Mouse (Mus musculus) CD4-positive helper T cell, adult 2 months (primary cell): ENCODE data around the gene Mrpl27.
"Not testable (repeated sequence)": the region's sequence is repeated elsewhere in the genome, so short reads cannot be mapped to it uniquely, and the experiment has no call there.

Experiments
- DNase-seq: peaks from one replicate; pipeline ENCODE4 v3.0.0-alpha.2; 2012; ENCODE audit warnings: low read depth, missing footprints, low spot score

The Mrpl27 gene

DNA sequence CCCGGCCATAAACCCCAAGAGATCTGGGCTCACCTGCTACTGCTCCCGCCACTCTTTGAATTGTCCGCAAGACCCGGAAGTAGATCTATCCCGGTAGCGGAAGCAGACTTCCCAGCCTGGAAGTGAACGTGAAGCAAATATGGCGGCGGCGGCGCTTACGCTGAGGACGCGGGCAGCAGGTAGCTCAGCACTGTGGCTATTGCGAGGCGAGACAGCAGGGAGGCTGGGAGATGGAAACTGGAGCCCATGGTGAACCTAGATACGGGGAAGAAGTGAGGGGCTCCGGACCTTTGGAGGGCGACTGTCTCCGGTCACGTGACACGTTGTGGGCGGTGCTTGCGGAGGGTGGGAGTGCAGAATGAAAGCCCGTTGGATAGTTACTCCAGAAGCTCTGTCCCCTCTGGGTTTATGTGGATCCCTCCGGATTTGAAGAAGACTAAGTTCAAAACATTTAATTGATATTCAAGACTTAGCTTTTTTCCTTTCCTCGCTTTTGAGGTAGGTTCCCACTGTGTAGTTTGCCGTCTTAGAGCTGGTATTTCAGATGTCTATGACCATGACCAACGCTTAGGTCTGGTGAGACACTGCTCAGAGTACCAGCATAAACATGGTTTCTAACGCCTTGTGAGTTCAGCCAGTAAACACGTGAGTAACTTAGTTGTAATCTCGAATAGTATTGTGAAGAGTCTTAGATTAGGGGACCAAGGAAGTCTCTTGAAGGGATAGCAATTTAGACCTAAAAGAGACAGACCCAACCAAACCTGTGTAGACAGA, at the start of gene Mrpl27, which contains the start of gene Eme1:
Gene Mrpl27 (plus strand): TSS at position 105 of the 774 bp plus-strand sequence.
Gene Eme1 (minus strand): TSS at position 302 of the 774 bp plus-strand sequence.
- peak; percentile 87 for DNase-seq

DNA sequence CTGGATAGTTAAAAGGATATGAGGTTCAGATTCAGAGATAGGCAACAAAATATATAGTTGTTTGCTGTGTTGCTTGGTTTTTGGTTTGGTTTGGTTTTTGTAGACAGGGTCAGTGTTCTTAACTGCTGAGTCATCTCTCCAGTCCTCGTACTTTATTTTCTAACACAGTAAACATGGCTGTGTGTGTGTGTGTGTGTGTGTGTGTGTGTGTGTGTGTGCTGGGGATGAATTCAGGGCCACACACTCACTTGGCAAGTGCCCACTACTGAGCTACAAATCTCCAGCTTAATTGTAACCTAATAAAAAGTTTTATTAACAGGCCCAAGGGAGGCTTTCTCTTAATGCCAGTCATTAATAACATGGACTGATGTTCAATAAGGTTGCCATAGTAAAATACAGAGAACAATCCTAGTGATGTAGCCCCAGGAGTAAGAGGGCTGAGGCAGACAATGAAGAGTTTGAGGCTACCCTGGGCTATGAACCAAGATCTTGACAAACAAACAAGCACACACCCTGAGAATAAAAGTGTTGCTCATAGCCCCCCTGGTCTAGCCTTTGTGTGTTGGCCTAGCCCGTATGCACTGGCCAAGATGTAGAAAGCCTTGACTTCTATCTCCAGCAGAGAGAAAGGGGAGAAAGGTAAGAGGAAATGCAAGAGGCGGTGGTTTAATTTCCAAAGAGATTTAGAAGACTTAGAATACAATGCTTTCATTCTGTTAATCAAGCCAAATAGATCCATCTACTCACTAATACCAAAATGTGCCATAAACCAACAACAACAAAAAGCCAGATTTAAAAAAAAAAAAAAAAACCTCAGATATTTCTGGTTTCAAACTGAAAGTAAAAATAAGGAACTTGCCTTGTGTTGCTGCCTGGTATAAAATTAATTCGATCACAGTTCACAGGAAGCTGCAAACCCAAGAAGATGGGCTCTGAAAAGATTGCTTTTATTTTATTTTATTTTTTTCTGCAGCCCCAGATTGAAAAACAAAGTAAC, 42.5 kb upstream of the Mrpl27 start:
- no peak for DNase-seq

DNA sequence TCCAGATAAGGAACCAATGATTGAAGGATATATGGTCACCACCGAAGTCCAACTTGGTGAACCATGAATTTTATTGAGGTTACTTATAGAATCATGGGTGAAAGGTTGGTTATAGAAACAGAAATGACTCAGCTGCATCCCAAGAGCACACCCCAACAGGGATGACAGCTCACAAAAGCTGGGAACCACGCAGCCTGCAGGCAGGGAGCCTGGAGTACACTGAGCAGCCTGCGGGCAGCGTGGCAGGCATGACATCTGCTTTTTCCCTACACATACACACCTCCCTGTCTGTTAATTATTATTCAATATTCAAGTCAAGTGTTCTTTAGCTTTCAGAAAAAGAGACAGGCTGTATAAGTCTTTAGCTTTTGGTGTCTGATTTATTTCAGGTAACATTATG, 39.0 kb upstream of the Mrpl27 start:
- DNase-seq = no peak

DNA sequence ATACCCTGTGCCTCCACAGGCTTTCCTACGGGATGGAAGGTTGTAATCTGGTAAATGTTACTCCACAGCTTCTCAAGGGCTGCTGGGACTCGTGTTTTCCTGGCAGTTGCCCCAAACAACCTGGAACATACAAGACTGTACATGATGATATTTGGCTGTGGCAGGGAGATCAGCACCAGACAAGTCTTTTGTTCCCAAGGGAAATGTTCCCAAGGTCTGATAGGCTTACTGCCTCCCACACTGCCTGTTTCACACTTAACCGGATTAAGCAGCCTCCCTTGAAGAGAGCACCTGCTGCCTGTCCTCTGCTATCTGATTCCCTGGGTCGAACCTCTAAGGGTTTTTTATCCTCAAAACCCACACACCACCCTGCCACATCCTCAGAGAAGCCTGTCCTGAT, 38.1 kb upstream of the Mrpl27 start:
- no peak for DNase-seq

DNA sequence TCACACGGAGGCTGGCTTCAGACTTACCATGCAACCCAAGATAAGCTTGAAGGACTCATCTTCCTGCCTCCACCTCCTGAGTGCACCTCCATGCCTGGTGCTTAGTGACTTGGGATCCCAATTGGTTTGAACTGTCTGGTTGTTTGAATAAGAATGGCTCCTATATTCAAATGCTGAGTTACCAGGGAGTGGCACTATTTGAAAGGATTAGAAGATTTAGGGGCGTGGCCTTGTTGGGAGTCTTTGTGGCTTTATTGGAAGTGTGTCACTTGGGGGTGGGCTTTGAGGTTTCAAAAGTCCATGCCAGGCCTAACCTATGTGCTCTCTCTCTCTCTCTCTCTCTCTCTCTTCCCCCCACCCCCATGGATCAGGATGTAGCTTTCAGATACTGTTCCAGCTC, 35.9 kb upstream of the Mrpl27 start:
- DNase-seq = no peak

DNA sequence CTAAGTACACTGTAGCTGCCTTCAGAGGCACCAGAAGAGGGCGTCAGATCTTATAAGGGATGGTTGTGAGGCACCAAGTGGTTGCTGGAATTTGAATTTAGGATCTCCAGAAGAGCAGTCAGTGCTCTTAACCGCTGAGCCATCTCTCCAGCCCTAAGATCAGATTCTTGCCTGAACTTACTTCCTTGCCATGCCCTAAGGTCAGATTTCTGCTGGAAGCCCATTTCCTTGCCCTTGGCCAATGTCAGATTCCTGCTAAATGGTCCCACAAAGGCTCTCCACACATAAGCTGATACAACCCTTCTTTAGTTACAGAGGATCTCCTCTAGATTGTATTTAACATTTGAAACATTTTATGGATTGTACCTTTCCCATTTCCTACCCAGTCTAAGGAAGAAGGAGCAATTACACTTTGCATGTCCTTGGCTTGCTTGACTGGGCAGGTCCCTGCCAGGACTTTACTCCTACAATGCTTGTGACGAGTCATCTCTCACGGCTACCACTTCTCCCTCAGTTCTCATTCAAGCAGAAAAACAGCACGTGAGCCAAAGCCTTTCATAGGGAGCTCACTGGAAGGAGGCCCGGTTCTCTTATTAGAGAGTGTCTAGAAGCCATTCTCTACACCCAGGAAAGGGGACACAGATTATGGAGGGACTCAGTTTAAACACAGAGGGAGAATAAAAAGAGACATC, 32.7 kb upstream of the Mrpl27 start:
- DNase-seq = no peak

DNA sequence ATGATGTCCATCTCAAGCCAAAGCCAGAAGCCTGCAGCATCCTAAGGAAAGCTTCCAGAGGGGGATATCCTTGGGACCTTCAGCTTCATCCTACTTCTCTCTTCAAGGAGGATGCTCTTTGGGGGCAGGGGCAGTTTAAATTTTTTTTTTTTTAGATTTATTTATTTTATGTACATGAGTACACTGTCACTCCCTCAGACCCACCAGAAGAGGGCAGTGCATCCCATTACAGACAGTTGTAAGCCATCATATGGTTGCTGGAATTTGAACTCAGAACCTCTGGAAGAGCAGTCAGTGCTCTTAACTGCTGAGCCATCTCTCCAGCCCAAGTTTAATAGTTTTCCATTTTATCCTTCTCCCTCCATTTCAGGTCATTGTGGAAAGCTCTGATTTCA, 32.1 kb upstream of the Mrpl27 start:
- peak; percentile 19 for DNase-seq

DNA sequence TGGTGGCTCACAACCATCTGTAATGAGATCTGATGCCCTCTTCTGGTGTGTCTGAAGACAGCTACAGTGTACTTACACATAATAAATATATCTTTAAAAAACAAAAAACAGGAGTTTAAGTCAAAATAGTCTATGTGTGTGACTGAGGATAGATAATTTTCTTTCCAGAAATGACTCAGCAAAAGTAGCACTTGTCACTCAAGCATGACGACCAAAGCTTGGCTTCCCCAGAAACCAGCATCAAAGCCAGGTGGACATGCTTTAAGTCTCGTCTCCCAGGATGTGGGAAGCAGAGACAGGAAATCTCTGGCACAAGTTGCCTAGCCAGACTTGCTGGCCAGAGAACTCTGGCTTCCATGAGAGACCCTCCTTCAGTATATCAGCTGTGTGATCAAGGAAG, 31.4 kb upstream of the Mrpl27 start:
- no peak for DNase-seq

DNA sequence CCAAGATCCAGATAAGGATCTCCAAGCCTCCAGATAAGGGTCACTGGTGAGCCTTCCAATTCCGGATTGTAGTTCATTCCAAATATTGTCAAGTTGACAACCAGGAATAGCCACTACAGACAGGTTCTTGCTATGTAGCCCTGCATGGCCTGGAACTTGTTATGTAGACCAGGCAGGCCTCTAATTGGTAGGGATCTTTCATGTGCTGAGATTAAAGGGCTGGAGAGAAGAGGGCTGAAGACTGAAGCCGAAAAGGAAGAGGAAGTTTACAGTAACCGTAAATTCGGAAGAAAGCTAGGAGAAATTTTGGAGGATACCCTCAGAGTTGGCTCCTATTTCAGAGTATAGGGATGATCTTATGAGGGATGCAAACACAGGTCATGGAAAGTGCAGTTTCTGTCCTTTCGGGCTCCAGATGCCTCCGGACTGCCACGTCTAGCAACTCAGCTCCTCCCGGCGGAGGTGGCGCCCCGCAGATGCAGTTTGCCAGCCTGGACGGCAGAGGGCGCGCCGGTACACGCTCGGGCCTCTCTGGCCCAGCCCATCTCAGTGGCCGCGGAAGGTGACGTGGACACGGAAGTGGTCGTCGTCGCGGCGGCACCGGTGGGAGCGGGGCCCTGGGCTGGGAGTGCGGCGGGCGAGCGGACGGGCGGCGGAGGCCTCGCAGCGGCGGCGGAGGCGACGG, 24.2 kb upstream of the Mrpl27 start, which contains the start of gene Lrrc59:
Gene Lrrc59 (plus strand): TSS at position 569 of the 685 bp plus-strand sequence.
- peak; percentile 93 for DNase-seq

DNA sequence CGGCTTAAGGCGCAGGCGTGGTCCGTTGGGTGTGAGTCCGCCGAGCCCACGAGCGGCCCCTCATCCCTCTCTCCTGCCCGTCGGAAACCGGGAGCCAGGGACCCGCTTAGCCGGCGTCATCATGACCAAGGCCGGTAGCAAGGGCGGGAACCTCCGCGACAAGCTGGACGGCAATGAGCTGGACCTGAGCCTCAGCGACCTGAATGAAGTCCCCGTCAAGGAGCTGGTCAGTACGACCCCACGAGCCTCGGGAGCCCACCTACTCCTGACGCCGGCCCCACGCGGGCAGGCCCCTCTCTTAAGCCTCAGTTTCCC, 23.7 kb upstream of the Mrpl27 start:
- no peak for DNase-seq

DNA sequence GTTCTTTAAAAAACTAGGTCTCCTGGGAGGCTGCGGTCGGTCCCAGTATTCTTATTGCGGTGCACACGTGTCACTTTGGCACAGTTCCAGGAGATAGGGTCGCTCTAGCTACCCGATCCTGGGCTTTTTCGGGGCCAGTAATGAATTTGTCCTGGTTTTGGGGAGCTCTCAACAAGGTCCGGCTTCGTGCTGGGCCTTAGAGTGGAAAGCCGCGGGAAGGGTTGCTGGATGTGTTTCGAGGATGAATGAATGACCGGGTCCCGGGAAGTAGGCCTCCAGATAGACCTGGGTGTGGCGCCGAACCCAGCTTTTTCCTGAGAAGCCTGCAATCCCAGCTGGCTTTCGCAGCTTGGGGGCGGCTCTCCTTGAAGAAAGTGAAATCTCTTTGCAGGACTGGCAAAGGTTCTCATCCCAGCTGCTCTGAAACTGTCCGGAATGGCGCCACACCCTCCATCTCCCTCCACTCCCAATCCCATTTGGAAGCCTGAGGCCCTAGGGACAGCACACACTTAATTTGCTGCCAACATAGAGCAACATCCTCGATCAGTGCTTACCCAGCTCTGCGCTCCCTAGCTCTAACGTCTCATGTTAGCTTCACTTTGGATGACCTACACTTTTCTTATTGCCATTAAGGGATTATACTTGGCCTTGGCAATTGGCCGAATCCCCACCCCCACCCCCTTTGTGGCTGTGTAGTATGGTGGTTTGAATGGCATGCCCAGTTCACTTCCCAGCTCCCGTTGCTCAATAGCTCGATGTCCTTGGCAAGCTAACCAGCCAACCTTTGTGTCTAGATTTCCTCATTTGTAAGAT, 23.2 kb upstream of the Mrpl27 start:
- DNase-seq = peak; percentile 45

DNA sequence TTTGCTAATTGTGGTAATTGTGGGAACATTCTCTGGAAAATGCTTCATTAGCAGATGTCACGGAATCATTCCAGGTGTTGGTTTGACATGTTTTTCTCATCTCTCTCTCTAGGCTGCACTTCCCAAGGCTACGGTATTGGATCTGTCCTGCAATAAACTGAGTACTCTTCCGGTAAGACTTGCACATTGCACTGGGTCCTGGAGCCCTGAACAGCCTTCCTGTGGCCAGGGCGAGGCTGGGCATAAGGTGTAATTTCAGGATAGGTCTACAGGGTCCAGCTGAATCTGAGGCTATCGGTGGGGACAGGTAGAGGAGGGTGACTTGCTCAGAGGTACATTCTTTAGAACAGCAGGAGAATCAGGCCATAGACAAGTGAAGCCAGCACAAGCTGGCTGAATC, 21.6 kb upstream of the Mrpl27 start:
- no peak for DNase-seq

DNA sequence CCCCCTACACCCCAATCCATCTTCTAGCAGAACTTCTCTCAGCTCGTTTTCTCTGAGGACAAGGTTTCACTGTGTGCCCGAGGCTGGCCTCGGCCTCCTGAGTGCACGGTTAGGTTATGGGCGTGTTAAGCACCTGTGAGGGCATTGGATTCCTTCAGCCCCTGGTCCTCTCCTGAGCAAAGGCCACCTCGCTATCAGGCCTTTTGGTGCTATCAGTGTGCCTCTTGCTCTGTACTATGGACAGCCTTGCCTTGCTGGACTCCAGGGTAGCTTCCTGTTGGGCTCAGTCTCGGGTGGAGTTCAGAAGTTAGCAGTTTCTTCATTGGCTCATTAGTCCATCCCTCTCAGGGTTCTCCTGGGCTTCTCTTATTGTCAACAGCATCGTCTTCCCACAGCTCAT, 20.6 kb upstream of the Mrpl27 start:
- no peak for DNase-seq

DNA sequence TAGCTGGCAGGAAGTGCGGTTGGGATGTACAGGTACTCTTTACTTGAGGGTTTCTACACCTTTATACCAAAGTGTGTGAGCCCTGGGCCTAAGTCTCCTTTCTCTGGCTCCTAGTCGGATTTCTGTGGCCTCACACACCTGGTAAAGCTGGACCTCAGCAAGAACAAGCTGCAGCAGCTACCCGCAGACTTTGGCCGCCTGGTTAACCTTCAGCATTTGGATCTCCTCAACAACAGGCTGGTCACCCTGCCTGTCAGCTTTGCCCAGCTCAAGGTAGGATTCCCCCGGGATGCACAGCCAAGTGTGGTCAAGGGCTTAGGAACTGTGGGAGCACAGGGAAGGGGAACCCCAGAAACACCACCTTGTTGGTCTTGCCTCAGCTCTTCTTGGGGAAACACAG, 19.1 kb upstream of the Mrpl27 start:
- no peak for DNase-seq

DNA sequence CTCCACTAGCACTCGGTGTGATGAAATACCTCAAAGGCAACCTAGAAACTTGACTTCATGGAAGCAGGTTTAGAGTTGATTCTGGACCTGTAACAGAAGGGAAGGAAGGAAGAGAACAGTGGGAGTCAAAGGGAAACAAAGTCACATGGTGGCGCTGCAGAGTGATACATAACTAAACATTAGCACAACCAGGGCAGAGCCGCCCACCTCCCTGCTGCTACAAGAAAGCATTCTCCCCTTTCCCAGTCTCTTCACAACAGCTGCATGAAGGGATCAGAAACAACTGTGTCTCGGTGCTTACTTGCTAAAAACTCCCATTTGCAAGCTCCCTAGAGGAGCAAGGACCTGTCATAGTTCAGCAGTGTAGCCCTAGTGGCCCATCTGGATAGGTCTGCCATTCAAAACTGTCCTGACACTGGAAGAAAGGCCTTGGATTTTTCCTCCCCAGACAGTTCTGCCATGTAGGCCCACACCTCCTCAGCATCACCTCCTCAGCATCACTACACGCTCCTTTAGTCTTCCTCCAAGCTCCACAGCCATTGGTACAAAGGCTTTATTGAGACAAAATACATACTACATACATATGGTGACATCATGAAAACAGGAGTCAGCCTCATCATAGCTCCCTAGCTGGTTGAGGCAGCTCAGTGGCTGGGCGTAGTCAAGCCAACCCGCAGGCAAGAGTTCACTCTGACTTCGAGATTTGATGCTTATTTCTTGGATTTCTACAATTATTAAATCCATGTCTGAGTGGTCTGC, 8.9 kb upstream of the Mrpl27 start:
- no peak for DNase-seq

DNA sequence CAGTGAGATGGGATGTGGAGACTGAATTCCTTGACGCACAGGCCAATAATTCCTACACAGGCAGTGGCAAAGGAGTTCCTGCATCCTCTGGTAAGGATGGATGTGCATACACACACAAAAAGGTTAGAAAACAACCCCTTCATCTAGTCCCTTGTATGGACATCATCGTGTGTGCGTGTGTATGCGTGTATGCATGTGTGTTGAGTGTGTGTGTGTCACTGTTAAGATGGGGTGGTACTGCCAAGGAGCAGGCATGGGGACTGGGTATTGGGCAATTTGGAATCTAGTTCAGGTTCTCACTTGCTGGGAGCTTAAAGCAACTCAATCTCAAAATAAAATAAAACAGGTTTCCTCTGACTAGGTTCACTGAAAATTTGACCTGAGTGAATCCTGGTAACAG, 7.1 kb upstream of the Mrpl27 start:
- DNase-seq = no peak

DNA sequence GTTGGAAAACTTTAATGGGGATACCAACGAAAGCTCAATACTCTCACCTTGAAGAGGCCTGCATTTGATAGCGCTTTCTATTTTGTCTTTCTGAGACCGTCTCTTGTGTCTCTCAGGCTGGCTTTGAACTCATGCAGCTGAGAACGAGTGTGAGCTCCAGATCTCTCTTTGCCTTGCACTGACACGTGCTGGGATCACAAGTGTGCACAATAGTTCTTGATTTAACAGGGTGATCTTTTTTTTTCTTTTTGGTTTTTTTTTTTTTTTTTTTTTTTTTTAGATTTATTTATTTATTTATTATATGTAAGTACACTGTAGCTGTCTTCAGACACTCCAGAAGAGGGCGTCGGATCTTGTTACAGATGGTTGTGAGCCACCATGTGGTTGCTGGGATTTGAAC, 2.3 kb upstream of the Mrpl27 start:
- not testable (repeated sequence) for DNase-seq

DNA sequence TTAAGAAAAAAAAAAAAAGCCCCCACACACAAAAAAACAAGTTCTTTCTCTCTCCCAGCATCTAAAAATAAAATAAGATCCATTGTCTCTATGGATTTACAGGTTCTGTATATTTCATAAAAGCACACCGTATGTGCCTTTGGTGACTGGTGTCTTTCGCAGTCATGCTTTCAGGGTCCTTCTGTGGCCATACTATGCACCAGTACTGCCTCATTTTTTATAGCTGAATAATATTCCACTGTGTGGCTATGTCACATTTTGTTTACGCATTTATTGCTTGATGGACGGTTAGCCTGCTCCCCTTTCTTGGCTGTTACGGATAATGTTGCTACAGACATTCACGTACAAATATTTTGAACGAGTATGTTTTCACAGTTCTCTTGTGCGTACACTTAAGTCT, 594 bp upstream of the Mrpl27 start:
- DNase-seq = no peak

DNA sequence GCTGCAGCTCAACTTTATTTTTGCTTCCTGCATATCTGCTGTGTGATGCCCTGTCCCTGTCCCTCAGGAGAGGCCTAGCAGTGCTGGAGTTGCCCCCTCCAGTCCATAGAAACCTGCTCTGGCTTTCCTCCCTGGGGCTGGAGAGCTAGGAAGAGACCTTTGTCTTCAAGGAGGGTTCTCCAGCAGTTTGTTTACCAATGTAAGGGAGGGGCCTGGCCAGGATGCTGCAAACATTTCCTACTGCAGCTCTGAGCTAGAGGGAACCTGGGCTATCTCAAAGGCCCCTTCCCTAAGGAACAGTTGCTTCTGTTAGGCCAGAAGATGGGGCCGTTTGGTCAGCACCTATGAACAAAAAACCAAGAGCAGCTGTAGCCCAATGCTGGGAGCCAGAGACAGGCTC, 7.8 kb downstream of the Mrpl27 start:
- DNase-seq = no peak

DNA sequence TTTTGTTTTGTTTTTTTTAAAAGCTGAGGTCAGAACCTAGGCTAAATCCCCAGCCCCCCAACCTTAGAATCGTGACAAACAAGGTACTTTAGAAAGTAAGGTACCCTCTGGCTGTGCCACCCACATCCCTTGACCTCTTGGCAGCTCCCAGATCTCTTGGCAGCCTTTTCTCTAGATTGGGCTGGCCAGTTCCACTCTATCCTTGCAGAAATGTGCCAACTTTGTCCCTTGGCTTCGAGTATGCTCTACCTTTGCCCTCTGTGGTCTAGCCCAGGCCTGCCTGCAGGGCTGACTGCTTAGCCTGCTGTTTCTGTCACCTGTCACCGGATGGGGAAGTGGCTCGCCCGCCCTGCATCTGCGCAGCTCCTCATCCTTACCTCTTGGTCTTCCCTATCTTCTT, 11.7 kb downstream of the Mrpl27 start:
- DNase-seq = no peak
